In genomic region chr13:11763104-11763503, GRCm38 (mm10) we compare ENCODE assay signal across 11 mouse cellular contexts.
A peak's percentile ranks its signal among the peaks of the same experiment; 100 is the strongest.
DNase-seq lines count a peak whose midpoint lies in the region; ATAC-seq and TF ChIP-seq lines count a peak whose summit lies in the region.
"Had no signal": no experiment of that assay in that cellular context is flagged by ENCODE, and none has a peak within 500 bp of the region (broad histone marks: within the 10 kb centered on the region; RNA-seq: fewer than 3 reads in every experiment).

No protein-coding gene starts in this region.

- WGBS in forebrain, embryonic 14.5 days: 84% methylated on average over 3 of the region's 3 CpGs

- peak; percentile 27 for DNase-seq in left cerebral cortex, adult 11 months (ENCODE audit: low spot score)
- no peak for DNase-seq in left cerebral cortex, adult 8-10 months (ENCODE audit: low spot score in 2 of 2)
- DNase-seq in MEL (ENCODE audit: low read depth, low spot score): peak; percentile 27
- DNase-seq in c-Kit-negative CD71-positive TER-119-positive erythroid progenitor cells, embryonic 14.5 days (ENCODE audit: low read depth, low spot score): peak; percentile 1
- DNase-seq in forebrain, embryonic 14.5 days (ENCODE audit: low spot score): peak; percentile 67
- DNase-seq in lung, postnatal 14 days: peak; percentile 43
- DNase-seq: liver, embryonic 13.5 days had no signal

- H3K4me2 ChIP-seq in forebrain, embryonic 14.5 days (ENCODE audit: low read length): no peak overlapping the region
- H3K4me2 ChIP-seq: liver, embryonic 13.5 days; stomach, embryonic 15.5 days had no signal

- TF ChIP-seq POLR2A in MEL (IDR thresholded peaks at IDR 0.05; ENCODE audit: control insufficient read depth in 1 of 2, insufficient read depth in 1 of 2, low read depth in 1 of 2, low read length in 2 of 2, poor library complexity in 1 of 2): no peak

- H3K27ac ChIP-seq in MEL (ENCODE audit: control insufficient read depth, low read depth, low read length): no peak overlapping the region
- no peak overlapping the region for H3K27ac ChIP-seq in forebrain, embryonic 14.5 days (ENCODE audit: low read depth, low read length)
- H3K27ac ChIP-seq: liver, embryonic 13.5 days; stomach, embryonic 15.5 days had no signal

- TF ChIP-seq RAD21 in MEL (IDR thresholded peaks at IDR 0.05; ENCODE audit: low read depth, low read length): peak; percentile 60

- no peaks in the 10 kb centered on the region for H3K9me3 ChIP-seq in MEL (replicated peaks; ENCODE audit: insufficient read depth, low read length)
- H3K9me3 ChIP-seq in forebrain, embryonic 14.5 days (replicated peaks; ENCODE audit: control insufficient read depth, low read length): no peaks in the 10 kb centered on the region
- H3K9me3 ChIP-seq: liver, embryonic 13.5 days; stomach, embryonic 15.5 days had no signal

- TF ChIP-seq CTCF in MEL (IDR thresholded peaks at IDR 0.05 in 2 of 3, conservative IDR thresholded peaks at IDR 0.05 in 1 of 3; ENCODE audit: control insufficient read depth in 1 of 3, insufficient read depth in 1 of 3, low read depth in 2 of 3, low read length in 3 of 3, poor library complexity in 1 of 3, severe bottlenecking in 1 of 3): peak; percentile 4 to 59 (median 15); a peak in 3 of 6 replicates

- H3K9ac ChIP-seq in MEL (ENCODE audit: control insufficient read depth, low read depth, low read length, poor library complexity, severe bottlenecking): no peak overlapping the region
- no peak overlapping the region for H3K9ac ChIP-seq in forebrain, embryonic 14.5 days (ENCODE audit: low read length)
- H3K9ac ChIP-seq: liver, embryonic 13.5 days; stomach, embryonic 15.5 days had no signal

- no peaks in the 10 kb centered on the region for H3K79me2 ChIP-seq in MEL (ENCODE audit: control insufficient read depth, insufficient read depth, low read length, poor library complexity)

- H3K4me3 ChIP-seq in MEL (ENCODE audit: control insufficient read depth in 1 of 2, insufficient read depth in 1 of 2, low read depth in 2 of 2, low read length in 2 of 2): no peak overlapping the region
- H3K4me3 ChIP-seq in forebrain, embryonic 14.5 days (ENCODE audit: low read depth, low read length): no peak overlapping the region
- H3K4me3 ChIP-seq: erythroblast, embryonic 14.5 days; liver, embryonic 13.5 days; stomach, embryonic 15.5 days had no signal

- no peak for TF ChIP-seq EP300 in MEL (IDR thresholded peaks at IDR 0.05; ENCODE audit: low read depth in 1 of 2, low read length in 2 of 2)

- ATAC-seq in forebrain, embryonic 14.5 days: 0 out of 2 replicates have a peak, but pooled peaks have one; percentile 32
- no peak for ATAC-seq in erythroblast, adult 5-6 weeks (replicated peaks; ENCODE audit: low FRiP score, poor library complexity, severe bottlenecking)
- ATAC-seq in megakaryocyte, adult 5-6 weeks (ENCODE audit: poor library complexity, severe bottlenecking): no peak

- no peaks in the 10 kb centered on the region; a peak in 1 of 4 replicates for H3K27me3 ChIP-seq in MEL (ENCODE audit: control insufficient read depth in 1 of 2, insufficient read depth in 2 of 2, low read length in 2 of 2)
- H3K27me3 ChIP-seq in forebrain, embryonic 14.5 days (replicated peaks; ENCODE audit: control insufficient read depth, insufficient read depth, low read length): no peaks in the 10 kb centered on the region
- H3K27me3 ChIP-seq: liver, embryonic 13.5 days; stomach, embryonic 15.5 days had no signal

- no peaks in the 10 kb centered on the region for H3K4me1 ChIP-seq in MEL (ENCODE audit: control insufficient read depth in 1 of 2, insufficient read depth in 2 of 2, low read length in 2 of 2)
- peaks cover under 1% of the 10 kb centered on the region; the same call in 1 of the 2 replicates for H3K4me1 ChIP-seq in forebrain, embryonic 14.5 days (ENCODE audit: control insufficient read depth, insufficient read depth, low read length)
- H3K4me1 ChIP-seq: liver, embryonic 13.5 days; stomach, embryonic 15.5 days had no signal

- no peaks in the 10 kb centered on the region for H3K36me3 ChIP-seq in MEL (ENCODE audit: control insufficient read depth in 1 of 2, insufficient read depth in 2 of 2, low read length in 2 of 2)
- no peaks in the 10 kb centered on the region for H3K36me3 ChIP-seq in forebrain, embryonic 14.5 days (ENCODE audit: control insufficient read depth, insufficient read depth, low read length)
- H3K36me3 ChIP-seq: liver, embryonic 13.5 days; stomach, embryonic 15.5 days had no signal

TF ChIP-seq in MEL, 35 proteins besides CTCF, POLR2A, EP300 and RAD21:
- TF ChIP-seq CHD2 (IDR thresholded peaks at IDR 0.05; ENCODE audit: low read length) (no peak), MXI1 (IDR thresholded peaks at IDR 0.05; ENCODE audit: low read depth, low read length) (no peak), NELFE (IDR thresholded peaks at IDR 0.05; ENCODE audit: low read depth, low read length) (no peak), UBTF (IDR thresholded peaks at IDR 0.05; ENCODE audit: borderline replicate concordance, insufficient read depth, low read depth, low read length) (no peak), SMC3 (IDR thresholded peaks at IDR 0.05; ENCODE audit: low read depth, low read length) (peak; percentile 57), MAX (IDR thresholded peaks at IDR 0.05; ENCODE audit: low read length) (no peak), ZC3H11A (IDR thresholded peaks at IDR 0.05; ENCODE audit: low read depth, low read length) (0 out of 2 replicates have a peak, but pooled peaks have one; percentile 12)
TF ChIP-seq in MEL: peak in this region for 2.

Comparison
In these comparisons a context has a peak if more than half of its experiments do, and no peak if none do; other contexts are left out.
1. DNase-seq: peak in left cerebral cortex, adult 11 months (single experiment), MEL (single experiment), c-Kit-negative CD71-positive TER-119-positive erythroid progenitor cells, embryonic 14.5 days (single experiment), forebrain, embryonic 14.5 days (single experiment) and lung, postnatal 14 days (single experiment); none in left cerebral cortex, adult 8-10 months (0 of 2).